Mouse (Mus musculus) spleen, adult 10 weeks (tissue): Measurements from ENCODE around the gene H60c. TPM values are rescaled to one million over a fixed set of nuclear protein-coding genes. Genes with fewer than 3 reads are reported as not detected.

Source experiments
- polyA plus RNA-seq: library from polyadenylated mRNA; stranded (reverse); fragments of 350-450 nt; fragmentation: Illumina TruSeq; extraction: RNeasy Lipid Tissue Mini Kit (QIAGEN cat#74804); gene quantifications from one replicate; pipeline ENCODE4 v1.2.3, GENCODE M21; 2015; ENCODE audit warnings: low replicate concordance; ENCODE audit not compliant: insufficient read depth

The H60c gene
- polyA plus RNA-seq: not detected

GRCm38 (mm10) chr10:3267671-3268070, at the start of gene H60c:
Gene H60c (minus strand): TSS chr10:3267771.

Other genes with a start within 250 kb of the H60c start
- not detected for gene Ppp1r14c, start 98.3 kb upstream of the H60c start, polyA plus RNA-seq